Mouse (Mus musculus): ENCODE data around the gene Vwa3a. TPM values are rescaled to one million over a fixed set of nuclear protein-coding genes. Genes with fewer than 3 reads are reported as not detected.

Gene Vwa3a
- polyA plus RNA-seq, 1 experiment from 2014 or later, result not detected

DNA sequence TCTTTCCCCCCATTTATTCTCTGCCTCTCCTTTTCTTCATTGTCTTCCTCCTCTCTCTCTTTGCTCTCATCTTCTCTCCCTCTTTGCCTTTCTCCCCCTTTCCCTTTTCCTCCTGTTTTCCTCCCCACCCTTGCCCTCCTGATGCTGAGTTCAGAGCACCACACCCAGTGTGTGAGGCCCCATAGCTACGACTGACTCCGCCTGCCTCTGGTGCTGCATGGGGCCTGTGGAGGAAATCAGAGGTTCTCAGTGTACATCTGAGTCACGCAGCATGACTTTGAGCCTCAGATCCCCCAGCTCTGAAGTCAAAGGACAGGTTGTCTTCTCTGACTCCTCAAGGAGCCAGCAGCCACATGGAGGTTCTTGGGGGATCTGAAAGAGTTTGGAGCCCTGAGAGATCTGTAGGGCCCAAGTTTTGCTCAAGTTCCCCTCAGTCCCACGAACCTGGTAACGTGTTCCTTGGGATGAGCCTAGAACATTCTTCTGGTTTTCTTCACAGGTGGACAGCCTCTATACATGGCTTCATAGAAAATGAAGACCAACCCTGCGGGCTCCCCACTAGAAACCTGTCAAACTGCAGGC is 72.8 kb downstream of the Vwa3a start, which contains the start of gene Gm5737:
Gene Gm5737 (plus strand): TSS at position 532 of the 582 bp plus-strand sequence.
- ATAC-seq (ENCODE audit: insufficient read depth), result no peak
- no peak within 1 kb of the TSS for H3K27ac ChIP-seq (replicated peaks)
- no peak within 1 kb of the TSS for H3K4me2 ChIP-seq
- no peak within 1 kb of the TSS for H3K9ac ChIP-seq
- peaks cover 20% of the 10 kb centered on the region for H3K27me3 ChIP-seq
- no peaks in the 10 kb centered on the region for H3K36me3 ChIP-seq (replicated peaks)
- peaks cover 8% of the 10 kb centered on the region; the same call in 1 of the 2 replicates for H3K4me1 ChIP-seq (replicated peaks)
- WGBS (ENCODE audit: insufficient replicate concordance), result 52% methylated on average over 6 of the region's 6 CpGs
- no peak within 1 kb of the TSS for H3K4me3 ChIP-seq (replicated peaks)
- no peaks in the 10 kb centered on the region for H3K9me3 ChIP-seq (replicated peaks)

DNA sequence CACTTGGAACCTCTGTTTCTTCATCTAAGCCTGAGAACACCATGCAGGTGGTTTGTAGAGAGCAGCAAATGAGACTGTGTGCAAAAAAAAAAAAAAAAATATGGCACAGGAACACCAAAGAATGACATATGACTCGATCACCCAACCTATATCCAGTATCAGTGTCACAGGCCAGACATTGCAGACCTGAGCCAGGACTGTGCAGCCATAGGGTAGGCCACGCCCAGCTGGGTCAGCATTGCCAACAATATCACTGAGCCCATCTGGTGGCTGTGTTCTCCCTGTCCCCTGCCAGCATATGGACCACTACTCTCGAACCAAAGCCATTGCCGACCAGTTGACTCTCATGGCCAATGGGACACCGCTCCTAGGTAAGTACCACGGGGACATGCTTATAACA is 78.4 kb downstream of the Vwa3a start:
- H3K27me3 ChIP-seq, result no peaks in the 10 kb centered on the region; the same call in 1 of the 2 replicates
- WGBS (ENCODE audit: insufficient replicate concordance), result 61% methylated on average over 6 of the region's 6 CpGs
- no peak overlapping the region for H3K27ac ChIP-seq (replicated peaks)
- no peak overlapping the region for H3K9ac ChIP-seq
- H3K36me3 ChIP-seq (replicated peaks), result no peaks in the 10 kb centered on the region
- no peaks in the 10 kb centered on the region for H3K4me1 ChIP-seq (replicated peaks)
- H3K9me3 ChIP-seq (replicated peaks), result no peaks in the 10 kb centered on the region
- no peak overlapping the region for H3K4me3 ChIP-seq (replicated peaks)
- no peak overlapping the region for H3K4me2 ChIP-seq
- no peak for ATAC-seq (ENCODE audit: insufficient read depth)

GRCm38 (mm10) chr7:120819386-120819785 is 80.3 kb downstream of the Vwa3a start:
- 68% methylated on average over 4 of the region's 4 CpGs for WGBS (ENCODE audit: insufficient replicate concordance)
- H3K4me2 ChIP-seq, result no peak overlapping the region
- ATAC-seq (ENCODE audit: insufficient read depth), result no peak
- H3K9me3 ChIP-seq (replicated peaks), result no peaks in the 10 kb centered on the region
- no peak overlapping the region for H3K4me3 ChIP-seq (replicated peaks)
- H3K36me3 ChIP-seq (replicated peaks), result no peaks in the 10 kb centered on the region
- no peaks in the 10 kb centered on the region; the same call in 1 of the 2 replicates for H3K27me3 ChIP-seq
- H3K9ac ChIP-seq, result no peak overlapping the region
- H3K4me1 ChIP-seq (replicated peaks), result no peaks in the 10 kb centered on the region
- no peak overlapping the region for H3K27ac ChIP-seq (replicated peaks)

- no peak for ATAC-seq (ENCODE audit: insufficient read depth)
- WGBS (ENCODE audit: insufficient replicate concordance), result 16% methylated on average over 5 of the region's 5 CpGs
Measured at GRCm38 (mm10) chr7:120823248-120823647, 84.1 kb downstream of the Vwa3a start.

GRCm38 (mm10) chr7:120825097-120825496 is 86.0 kb downstream of the Vwa3a start:
- Histone ChIP-seq H3K27me3 (peaks cover 31% of the 10 kb centered on the region), H3K27ac (replicated peaks) (no peak overlapping the region), H3K4me2 (no peak overlapping the region), H3K9me3 (replicated peaks) (no peaks in the 10 kb centered on the region), H3K4me3 (replicated peaks) (no peak overlapping the region), H3K36me3 (replicated peaks) (no peaks in the 10 kb centered on the region), H3K4me1 (replicated peaks) (peaks cover 5% of the 10 kb centered on the region; the same call in 1 of the 2 replicates), H3K9ac (no peak overlapping the region)
- 41% methylated on average over 2 of the region's 2 CpGs for WGBS (ENCODE audit: insufficient replicate concordance)
- ATAC-seq (ENCODE audit: insufficient read depth), result no peak

More at GRCm38 (mm10) chr7:120823248-120823647, 84.1 kb downstream of the Vwa3a start:
- no peaks in the 10 kb centered on the region for H3K4me1 ChIP-seq (replicated peaks)
- no peak overlapping the region for H3K9ac ChIP-seq
- no peak overlapping the region for H3K4me2 ChIP-seq
- H3K27me3 ChIP-seq, result peaks cover 12% of the 10 kb centered on the region
- no peak overlapping the region for H3K27ac ChIP-seq (replicated peaks)
- H3K9me3 ChIP-seq (replicated peaks), result no peaks in the 10 kb centered on the region
- no peaks in the 10 kb centered on the region for H3K36me3 ChIP-seq (replicated peaks)
- H3K4me3 ChIP-seq (replicated peaks), result no peak overlapping the region

DNA sequence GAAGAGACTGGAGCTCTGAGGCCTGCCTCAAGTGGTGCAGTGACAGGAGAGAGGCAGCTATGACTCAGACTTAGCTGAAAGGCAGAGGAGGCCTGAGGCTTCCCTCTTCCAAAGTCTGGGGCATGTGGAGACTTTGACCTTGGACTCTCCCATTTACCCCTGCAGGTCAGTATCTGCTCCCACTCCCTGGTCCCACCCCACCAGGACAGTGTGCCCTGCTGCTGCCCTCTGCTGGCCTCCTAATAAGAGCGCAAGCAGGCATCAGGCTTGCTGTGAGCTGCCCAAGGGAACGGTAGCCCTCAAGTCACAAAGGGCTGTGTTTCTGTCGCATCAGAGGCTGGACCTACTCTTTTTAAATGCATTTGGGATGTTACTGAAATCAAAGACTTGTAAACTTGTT is 87.3 kb downstream of the Vwa3a start:
- Histone ChIP-seq H3K4me1 (replicated peaks) (peaks cover 18% of the 10 kb centered on the region), H3K27me3 (peaks cover 44% of the 10 kb centered on the region), H3K4me2 (no peak overlapping the region), H3K9me3 (replicated peaks) (no peaks in the 10 kb centered on the region), H3K4me3 (replicated peaks) (no peak overlapping the region), H3K27ac (replicated peaks) (no peak overlapping the region), H3K36me3 (replicated peaks) (no peaks in the 10 kb centered on the region), H3K9ac (no peak overlapping the region)
- 16% methylated on average over 3 of the region's 3 CpGs for WGBS (ENCODE audit: insufficient replicate concordance)
- ATAC-seq (ENCODE audit: insufficient read depth), result no peak

DNA sequence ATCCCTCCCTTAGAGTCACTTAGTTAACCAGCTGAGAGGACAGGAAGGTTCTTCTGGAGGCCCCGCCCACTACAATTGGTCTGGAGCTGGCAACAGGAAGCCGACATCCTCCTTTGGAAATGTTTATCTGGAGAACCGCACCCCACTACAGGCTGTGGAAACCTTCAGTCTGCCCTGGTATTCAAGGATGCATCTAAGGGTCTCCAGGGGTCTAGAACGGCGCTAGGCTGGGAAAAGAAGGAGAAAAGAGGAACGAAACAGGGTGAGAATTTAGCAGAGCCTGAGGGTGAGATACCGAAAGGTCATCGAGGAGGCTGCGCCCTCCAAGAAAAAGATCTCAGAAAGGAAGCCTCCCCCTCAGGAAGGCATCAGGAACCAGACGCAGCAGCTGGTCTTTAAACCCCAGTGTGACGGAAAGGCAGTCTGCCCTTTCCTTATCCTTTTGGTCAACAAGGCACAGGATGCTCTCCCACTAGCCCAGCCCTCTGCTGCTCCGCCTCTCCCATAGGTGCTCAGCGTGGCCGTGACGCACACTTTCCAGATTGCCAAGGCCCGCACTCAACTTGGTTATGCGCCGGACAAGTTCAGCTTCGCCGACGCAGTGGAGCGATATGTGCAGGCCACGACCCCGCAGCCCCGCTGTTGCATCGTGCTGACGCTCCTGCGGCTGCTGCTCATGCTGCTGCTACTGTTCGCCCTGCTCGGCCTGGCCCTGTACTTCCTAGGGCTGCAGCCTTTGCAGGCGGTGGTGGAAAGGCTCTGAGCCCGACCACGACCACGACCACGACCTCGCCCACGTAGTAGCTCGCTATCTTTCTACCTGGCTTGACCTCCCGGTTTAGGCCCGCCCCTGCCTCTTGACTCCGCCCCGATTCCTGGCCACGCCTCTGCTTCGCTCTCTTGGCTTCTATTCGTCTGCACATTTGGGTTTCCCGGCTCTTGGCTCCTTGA is 91.6 kb downstream of the Vwa3a start:
- 0 out of 2 replicates have a peak, but pooled peaks have one; percentile 7 for ATAC-seq (ENCODE audit: insufficient read depth)
- no peaks in the 10 kb centered on the region for H3K9me3 ChIP-seq (replicated peaks)
- peaks cover 38% of the 10 kb centered on the region for H3K4me1 ChIP-seq (replicated peaks)
- peaks cover 53% of the 10 kb centered on the region for H3K27me3 ChIP-seq
- WGBS (ENCODE audit: insufficient replicate concordance), result under 1% methylated on average over 46 of the region's 46 CpGs
- H3K4me3 ChIP-seq (replicated peaks), result peak overlapping the region; percentile 66
- peak overlapping the region; percentile 49 for H3K9ac ChIP-seq
- H3K36me3 ChIP-seq (replicated peaks), result no peaks in the 10 kb centered on the region
- peak overlapping the region; percentile 99 for H3K4me2 ChIP-seq
- peak overlapping the region; percentile 51 for H3K27ac ChIP-seq (replicated peaks)

- H3K4me3 ChIP-seq (replicated peaks), result peak overlapping the region; percentile 76
- peak overlapping the region; percentile 83 for H3K4me2 ChIP-seq
- H3K9me3 ChIP-seq (replicated peaks), result no peaks in the 10 kb centered on the region
- 15% methylated on average over 6 of the region's 6 CpGs for WGBS (ENCODE audit: insufficient replicate concordance)
- peak overlapping the region; percentile 90 for H3K27ac ChIP-seq (replicated peaks)
- peaks cover 29% of the 10 kb centered on the region for H3K27me3 ChIP-seq
- ATAC-seq (ENCODE audit: insufficient read depth), result peak; percentile 55
- H3K36me3 ChIP-seq (replicated peaks), result no peaks in the 10 kb centered on the region
- peaks cover 49% of the 10 kb centered on the region for H3K4me1 ChIP-seq (replicated peaks)
- peak overlapping the region; percentile 61 for H3K9ac ChIP-seq
Measured at GRCm38 (mm10) chr7:120834426-120834825, 95.3 kb downstream of the Vwa3a start.

GRCm38 (mm10) chr7:120834863-120835372 is 95.8 kb downstream of the Vwa3a start:
- no peaks in the 10 kb centered on the region for H3K36me3 ChIP-seq (replicated peaks)
- peaks cover 24% of the 10 kb centered on the region for H3K27me3 ChIP-seq
- WGBS (ENCODE audit: insufficient replicate concordance), result 5% methylated on average over 14 of the region's 14 CpGs
- no peaks in the 10 kb centered on the region for H3K9me3 ChIP-seq (replicated peaks)
- peak overlapping the region; percentile 61 for H3K9ac ChIP-seq
- H3K4me3 ChIP-seq (replicated peaks), result peak overlapping the region; percentile 76
- peaks cover 46% of the 10 kb centered on the region for H3K4me1 ChIP-seq (replicated peaks)
- H3K4me2 ChIP-seq, result peak overlapping the region; percentile 83
- ATAC-seq (ENCODE audit: insufficient read depth), result peak; percentile 83
- H3K27ac ChIP-seq (replicated peaks), result peak overlapping the region; percentile 90

GRCm38 (mm10) chr7:120835449-120836359 is 96.6 kb downstream of the Vwa3a start:
- peaks cover 16% of the 10 kb centered on the region for H3K27me3 ChIP-seq
- H3K9me3 ChIP-seq (replicated peaks), result no peaks in the 10 kb centered on the region
- ATAC-seq (ENCODE audit: insufficient read depth), result peak; percentile 82
- H3K4me2 ChIP-seq, result peak overlapping the region; percentile 83
- H3K4me1 ChIP-seq (replicated peaks), result peaks cover 43% of the 10 kb centered on the region
- peak overlapping the region; percentile 76 for H3K4me3 ChIP-seq (replicated peaks)
- H3K36me3 ChIP-seq (replicated peaks), result no peaks in the 10 kb centered on the region
- H3K9ac ChIP-seq, result peak overlapping the region; percentile 71
- peak overlapping the region; percentile 90 for H3K27ac ChIP-seq (replicated peaks)
- under 1% methylated on average over 41 of the region's 41 CpGs for WGBS (ENCODE audit: insufficient replicate concordance)

All from liver, embryonic 15.5 days (tissue).